Mouse (Mus musculus): Measurements from ENCODE around the gene Epha5.

- no peak for TF ChIP-seq CTCF (conservative IDR thresholded peaks at IDR 0.05; ENCODE audit: insufficient read depth, insufficient read length, low read depth, low read length)
- no peak for TF ChIP-seq POLR2A (IDR thresholded peaks at IDR 0.05; ENCODE audit: low read depth, low read length)
Observed at GRCm38 (mm10) chr5:84331631-84332030, 85.6 kb downstream of the Epha5 start.
